16 mouse cellular contexts compared by ENCODE assay signal in genomic region chr5:112346211-112346965, GRCm38 (mm10). TPM values are rescaled to one million over a fixed set of nuclear protein-coding genes. Genes with fewer than 3 reads are reported as not detected.
A peak's percentile ranks its signal among the peaks of the same experiment; 100 is the strongest.
DNase-seq lines count a peak whose midpoint lies in the region; ATAC-seq lines count a peak whose summit lies in the region.
"Had no signal": no experiment of that assay in that cellular context is flagged by ENCODE, and none has a peak within 500 bp of the region (broad histone marks: within the 10 kb centered on the region; RNA-seq: fewer than 3 reads in every experiment).

No protein-coding gene starts in this region.

- H3K36me3 ChIP-seq in hindbrain, embryonic 14.5 days (replicated peaks; ENCODE audit: control insufficient read depth, insufficient read depth), result peaks cover 54% of the 10 kb centered on the region
- peaks cover 64% of the 10 kb centered on the region for H3K36me3 ChIP-seq in hindbrain, embryonic 10.5 days
- H3K36me3 ChIP-seq in neural tube, embryonic 13.5 days, result peaks cover 42% of the 10 kb centered on the region
- H3K36me3 ChIP-seq in neural tube, embryonic 15.5 days, result peaks cover 41% of the 10 kb centered on the region
- H3K36me3 ChIP-seq in intestine, embryonic 16.5 days (ENCODE audit: control insufficient read depth, insufficient read depth, low read length), result peaks cover 12% of the 10 kb centered on the region
- peaks cover 27% of the 10 kb centered on the region for H3K36me3 ChIP-seq in liver, embryonic 15.5 days (replicated peaks)

- peaks cover 37% of the 10 kb centered on the region; the same call in 1 of the 2 replicates for H3K4me1 ChIP-seq in hindbrain, embryonic 14.5 days (replicated peaks; ENCODE audit: control insufficient read depth, insufficient read depth, low read length)
- H3K4me1 ChIP-seq in hindbrain, embryonic 10.5 days (replicated peaks), result peaks cover 46% of the 10 kb centered on the region
- H3K4me1 ChIP-seq in neural tube, embryonic 13.5 days (replicated peaks), result peaks cover 48% of the 10 kb centered on the region
- H3K4me1 ChIP-seq in neural tube, embryonic 15.5 days, result peaks cover 48% of the 10 kb centered on the region
- H3K4me1 ChIP-seq in intestine, embryonic 16.5 days (ENCODE audit: control insufficient read depth, insufficient read depth, low read length), result peaks cover 28% of the 10 kb centered on the region
- H3K4me1 ChIP-seq in liver, embryonic 15.5 days (replicated peaks), result peaks cover 49% of the 10 kb centered on the region

- no peak overlapping the region for H3K4me3 ChIP-seq in hindbrain, embryonic 14.5 days (replicated peaks; ENCODE audit: low read length)
- H3K4me3 ChIP-seq in hindbrain, embryonic 10.5 days, result no peak overlapping the region
- no peak overlapping the region for H3K4me3 ChIP-seq in neural tube, embryonic 13.5 days
- no peak overlapping the region for H3K4me3 ChIP-seq in neural tube, embryonic 15.5 days (replicated peaks)
- no peak overlapping the region for H3K4me3 ChIP-seq in intestine, embryonic 16.5 days (ENCODE audit: low read length)
- H3K4me3 ChIP-seq in liver, embryonic 15.5 days (replicated peaks), result no peak overlapping the region

- ATAC-seq in hindbrain, embryonic 14.5 days (ENCODE audit: low FRiP score), result no peak
- ATAC-seq in neural tube, embryonic 13.5 days (ENCODE audit: low read depth), result no peak
- no peak for ATAC-seq in neural tube, embryonic 15.5 days (ENCODE audit: low FRiP score)
- ATAC-seq in intestine, embryonic 16.5 days, result no peak
- ATAC-seq in liver, embryonic 15.5 days (ENCODE audit: insufficient read depth), result no peak

- WGBS in hindbrain, embryonic 14.5 days, result 84% methylated on average over 16 of the region's 16 CpGs
- WGBS in hindbrain, embryonic 10.5 days, result 86% methylated on average over 16 of the region's 16 CpGs
- 85% methylated on average over 16 of the region's 16 CpGs for WGBS in neural tube, embryonic 13.5 days
- 79% methylated on average over 16 of the region's 16 CpGs for WGBS in neural tube, embryonic 15.5 days
- 75% methylated on average over 16 of the region's 16 CpGs for WGBS in intestine, embryonic 16.5 days
- WGBS in liver, embryonic 15.5 days (ENCODE audit: insufficient replicate concordance), result 58% methylated on average over 16 of the region's 16 CpGs

- H3K9ac ChIP-seq in hindbrain, embryonic 14.5 days, result 0 out of 2 replicates have a peak overlapping the region, but pooled peaks have one; percentile 16
- H3K9ac ChIP-seq in neural tube, embryonic 13.5 days, result peak overlapping the region; percentile 50
- H3K9ac ChIP-seq in neural tube, embryonic 15.5 days (replicated peaks), result no peak overlapping the region
- no peak overlapping the region for H3K9ac ChIP-seq in intestine, embryonic 16.5 days (ENCODE audit: low read depth, low read length)
- H3K9ac ChIP-seq in liver, embryonic 15.5 days, result no peak overlapping the region
- H3K9ac ChIP-seq: lung, embryonic 14.5 days had no signal

- no peak for DNase-seq in hindbrain, embryonic 14.5 days (ENCODE audit: low spot score)
- no peak for DNase-seq in hindbrain, embryonic 10.5 days (ENCODE audit: low spot score)
- no peak for DNase-seq in right cerebral cortex, postnatal 10 days (ENCODE audit: low spot score in 2 of 2)
- no peak for DNase-seq in left cerebral cortex, adult 18-20 months (ENCODE audit: low spot score in 2 of 2)
- DNase-seq: cerebellum, adult 2 months; embryo, embryonic 11 days; kidney, adult 8-10 months; kidney, postnatal 4 days; lung, embryonic 14.5 days had no signal

- H3K4me2 ChIP-seq in hindbrain, embryonic 14.5 days (replicated peaks), result no peak overlapping the region; the same call in 1 of the 2 replicates
- no peak overlapping the region; the same call in 1 of the 2 replicates for H3K4me2 ChIP-seq in neural tube, embryonic 13.5 days
- no peak overlapping the region for H3K4me2 ChIP-seq in neural tube, embryonic 15.5 days
- H3K4me2 ChIP-seq in intestine, embryonic 16.5 days (ENCODE audit: low read depth, low read length), result 0 out of 2 replicates have a peak overlapping the region, but pooled peaks have one; percentile 39
- H3K4me2 ChIP-seq in liver, embryonic 15.5 days, result peak overlapping the region; percentile 10; the same call in 1 of the 2 replicates
- H3K4me2 ChIP-seq: lung, embryonic 14.5 days had no signal

- H3K27me3 ChIP-seq in hindbrain, embryonic 14.5 days (ENCODE audit: control insufficient read depth, insufficient read depth, low read length), result no peaks in the 10 kb centered on the region
- H3K27me3 ChIP-seq in hindbrain, embryonic 10.5 days (ENCODE audit: insufficient read depth, poor library complexity, severe bottlenecking), result no peaks in the 10 kb centered on the region
- no peaks in the 10 kb centered on the region for H3K27me3 ChIP-seq in neural tube, embryonic 13.5 days
- H3K27me3 ChIP-seq in neural tube, embryonic 15.5 days (replicated peaks), result no peaks in the 10 kb centered on the region
- no peaks in the 10 kb centered on the region for H3K27me3 ChIP-seq in intestine, embryonic 16.5 days (replicated peaks; ENCODE audit: control insufficient read depth, insufficient read depth, low read length)
- H3K27me3 ChIP-seq in liver, embryonic 15.5 days, result no peaks in the 10 kb centered on the region

- H3K27ac ChIP-seq in hindbrain, embryonic 14.5 days, result no peak overlapping the region
- no peak overlapping the region; the same call in 1 of the 2 replicates for H3K27ac ChIP-seq in hindbrain, embryonic 10.5 days
- no peak overlapping the region for H3K27ac ChIP-seq in neural tube, embryonic 13.5 days (replicated peaks)
- no peak overlapping the region for H3K27ac ChIP-seq in neural tube, embryonic 15.5 days (replicated peaks)
- no peak overlapping the region for H3K27ac ChIP-seq in intestine, embryonic 16.5 days (ENCODE audit: low read length)
- H3K27ac ChIP-seq in liver, embryonic 15.5 days (replicated peaks), result no peak overlapping the region

- H3K9me3 ChIP-seq in hindbrain, embryonic 14.5 days (ENCODE audit: control insufficient read depth, low read length), result no peaks in the 10 kb centered on the region
- no peaks in the 10 kb centered on the region for H3K9me3 ChIP-seq in hindbrain, embryonic 10.5 days
- H3K9me3 ChIP-seq in neural tube, embryonic 13.5 days, result no peaks in the 10 kb centered on the region
- no peaks in the 10 kb centered on the region for H3K9me3 ChIP-seq in neural tube, embryonic 15.5 days (replicated peaks)
- H3K9me3 ChIP-seq in intestine, embryonic 16.5 days (ENCODE audit: control insufficient read depth, low read length), result no peaks in the 10 kb centered on the region
- H3K9me3 ChIP-seq in liver, embryonic 15.5 days (replicated peaks), result no peaks in the 10 kb centered on the region

RNA-seq across cellular contexts. Expression of gene Hps4, which starts 3.5 kb away (rescaled TPM):
- polyA plus RNA-seq in hindbrain, embryonic 14.5 days (2014; fragmentation: Nextera tagmentation; extraction: Ambion mirVana), result 32.8 and 36.0 TPM in 2 replicates
- polyA plus RNA-seq in hindbrain, embryonic 10.5 days (2016; fragmentation: Nextera tagmentation; extraction: Ambion mirVana), result 35.8 and 36.7 TPM in 2 replicates
- 37.6 and 37.8 TPM in 2 replicates for polyA plus RNA-seq in neural tube, embryonic 13.5 days (2015; fragmentation: Nextera tagmentation; extraction: Ambion mirVana)
- 37.4 and 38.2 TPM in 2 replicates for polyA plus RNA-seq in neural tube, embryonic 15.5 days (2015; fragmentation: Nextera tagmentation; extraction: Ambion mirVana)
- 47.1 and 48.4 TPM in 2 replicates for polyA plus RNA-seq in intestine, embryonic 16.5 days (2015; fragmentation: Nextera tagmentation; extraction: Ambion mirVana)
- 10.9 and 13.7 TPM in 2 replicates for polyA plus RNA-seq in liver, embryonic 15.5 days (2015; fragmentation: Nextera tagmentation; extraction: Ambion mirVana)
- 10 to 100 TPM; 26.0 to 33.1 TPM for total RNA-seq in left cerebral cortex, adult 18-20 months (2021)

RNA-seq across cellular contexts. Expression of gene Srrd, which starts 3.5 kb away (rescaled TPM):
- 60.4 and 62.5 TPM in 2 replicates for polyA plus RNA-seq in hindbrain, embryonic 14.5 days (2014; fragmentation: Nextera tagmentation; extraction: Ambion mirVana)
- 52.5 and 53.2 TPM in 2 replicates for polyA plus RNA-seq in hindbrain, embryonic 10.5 days (2016; fragmentation: Nextera tagmentation; extraction: Ambion mirVana)
- polyA plus RNA-seq in neural tube, embryonic 13.5 days (2015; fragmentation: Nextera tagmentation; extraction: Ambion mirVana), result 53.9 and 54.4 TPM in 2 replicates
- 57.5 and 61.9 TPM in 2 replicates for polyA plus RNA-seq in neural tube, embryonic 15.5 days (2015; fragmentation: Nextera tagmentation; extraction: Ambion mirVana)
- polyA plus RNA-seq in intestine, embryonic 16.5 days (2015; fragmentation: Nextera tagmentation; extraction: Ambion mirVana), result 28.5 and 30.4 TPM in 2 replicates
- 13.8 and 16.4 TPM in 2 replicates for polyA plus RNA-seq in liver, embryonic 15.5 days (2015; fragmentation: Nextera tagmentation; extraction: Ambion mirVana)
- total RNA-seq in left cerebral cortex, adult 18-20 months (2021), result 10 to 100 TPM; 19.2 to 23.7 TPM

RNA-seq across cellular contexts. Expression of gene Gm6583, which starts 9.4 kb away (rescaled TPM):
- polyA plus RNA-seq in hindbrain, embryonic 14.5 days (2014; fragmentation: Nextera tagmentation; extraction: Ambion mirVana), result 0.13 and 0.14 TPM in 2 replicates
- 0.14 and 0.30 TPM in 2 replicates for polyA plus RNA-seq in hindbrain, embryonic 10.5 days (2016; fragmentation: Nextera tagmentation; extraction: Ambion mirVana)
- polyA plus RNA-seq in neural tube, embryonic 13.5 days (2015; fragmentation: Nextera tagmentation; extraction: Ambion mirVana), result 0.08 and 0.26 TPM in 2 replicates
- polyA plus RNA-seq in neural tube, embryonic 15.5 days (2015; fragmentation: Nextera tagmentation; extraction: Ambion mirVana), result 0.13 and 0.22 TPM in 2 replicates
- polyA plus RNA-seq in intestine, embryonic 16.5 days (2015; fragmentation: Nextera tagmentation; extraction: Ambion mirVana), result 0.06 and 0.22 TPM in 2 replicates
- 0.07 and 0.12 TPM in 2 replicates for polyA plus RNA-seq in liver, embryonic 15.5 days (2015; fragmentation: Nextera tagmentation; extraction: Ambion mirVana)
- not detected for total RNA-seq in left cerebral cortex, adult 18-20 months (2021)
- total RNA-seq: megakaryocyte progenitor cell, adult 5-6 weeks had no signal
- polyA plus RNA-seq: cerebellum, adult 2 months; gonadal fat pad, adult 2 months; urinary bladder, adult 2 months had no signal

RNA-seq across cellular contexts. Expression of gene Tfip11, which starts 20.2 kb away (rescaled TPM):
- 24.9 and 26.4 TPM in 2 replicates for polyA plus RNA-seq in hindbrain, embryonic 14.5 days (2014; fragmentation: Nextera tagmentation; extraction: Ambion mirVana)
- polyA plus RNA-seq in hindbrain, embryonic 10.5 days (2016; fragmentation: Nextera tagmentation; extraction: Ambion mirVana), result 39.9 and 43.7 TPM in 2 replicates
- 29.7 and 34.2 TPM in 2 replicates for polyA plus RNA-seq in neural tube, embryonic 13.5 days (2015; fragmentation: Nextera tagmentation; extraction: Ambion mirVana)
- polyA plus RNA-seq in neural tube, embryonic 15.5 days (2015; fragmentation: Nextera tagmentation; extraction: Ambion mirVana), result 29.7 and 31.0 TPM in 2 replicates
- 26.6 and 26.8 TPM in 2 replicates for polyA plus RNA-seq in intestine, embryonic 16.5 days (2015; fragmentation: Nextera tagmentation; extraction: Ambion mirVana)
- 12.0 and 13.1 TPM in 2 replicates for polyA plus RNA-seq in liver, embryonic 15.5 days (2015; fragmentation: Nextera tagmentation; extraction: Ambion mirVana)
- 10 to 100 TPM; 40.6 to 45.7 TPM for total RNA-seq in left cerebral cortex, adult 18-20 months (2021)

RNA-seq across cellular contexts. Expression of gene Asphd2, which starts 48.3 kb away (rescaled TPM):
- 79.3 and 85.9 TPM in 2 replicates for polyA plus RNA-seq in hindbrain, embryonic 14.5 days (2014; fragmentation: Nextera tagmentation; extraction: Ambion mirVana)
- 19.3 and 24.8 TPM in 2 replicates for polyA plus RNA-seq in hindbrain, embryonic 10.5 days (2016; fragmentation: Nextera tagmentation; extraction: Ambion mirVana)
- polyA plus RNA-seq in neural tube, embryonic 13.5 days (2015; fragmentation: Nextera tagmentation; extraction: Ambion mirVana), result 52.4 and 69.6 TPM in 2 replicates
- 58.3 and 89.1 TPM in 2 replicates for polyA plus RNA-seq in neural tube, embryonic 15.5 days (2015; fragmentation: Nextera tagmentation; extraction: Ambion mirVana)
- 1.9 and 2.5 TPM in 2 replicates for polyA plus RNA-seq in intestine, embryonic 16.5 days (2015; fragmentation: Nextera tagmentation; extraction: Ambion mirVana)
- 0.14 and 0.24 TPM in 2 replicates for polyA plus RNA-seq in liver, embryonic 15.5 days (2015; fragmentation: Nextera tagmentation; extraction: Ambion mirVana)
- 100 to 1,000 TPM; 179 to 194 TPM for total RNA-seq in left cerebral cortex, adult 18-20 months (2021)
- total RNA-seq: megakaryocyte progenitor cell, adult 5-6 weeks had no signal

Comparison
In these comparisons a context has a peak if more than half of its experiments do, and no peak if none do; other contexts are left out.
1. H3K9ac ChIP-seq: peak in hindbrain, embryonic 14.5 days (single experiment) and neural tube, embryonic 13.5 days (single experiment); none in neural tube, embryonic 15.5 days (single experiment), intestine, embryonic 16.5 days (single experiment) and liver, embryonic 15.5 days (single experiment).
2. H3K4me2 ChIP-seq: peak in intestine, embryonic 16.5 days (single experiment) and liver, embryonic 15.5 days (single experiment); none in hindbrain, embryonic 14.5 days (single experiment), neural tube, embryonic 13.5 days (single experiment) and neural tube, embryonic 15.5 days (single experiment).